Mouse (Mus musculus) E14TG2a.4 (cell line): ENCODE measurements around the gene Sept11.

Source experiments
- CTCF ChIP-seq: conservative IDR thresholded peaks from 2 replicates; pipeline ENCODE4 v1.5.1; 2014; ENCODE audit warnings: low read length
- NANOG ChIP-seq: IDR thresholded peaks from 2 replicates; pipeline ENCODE4 v1.6.1; 2014; ENCODE audit warnings: borderline replicate concordance, low read length, mixed read lengths

DNA sequence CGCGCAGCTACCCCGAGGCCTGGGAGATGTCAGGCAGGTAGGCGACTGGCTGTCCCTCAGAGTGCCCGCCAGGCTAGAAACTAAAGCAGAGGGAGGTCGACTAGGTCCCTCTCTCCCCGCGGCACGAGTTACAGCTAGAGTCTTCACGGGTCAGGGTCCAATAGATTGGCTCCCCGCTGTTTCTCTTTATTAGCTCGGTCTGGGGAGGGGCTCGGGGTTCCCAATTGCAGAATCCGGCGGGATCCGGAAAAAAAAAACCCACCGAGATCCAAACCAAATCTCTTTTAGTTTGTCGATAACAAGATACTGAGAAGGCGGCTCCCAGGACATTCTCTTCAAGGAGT, 47.9 kb upstream of the Sept11 start:
- no peak for TF ChIP-seq CTCF
- no peak for TF ChIP-seq NANOG
